Mouse (Mus musculus) forebrain, embryonic 16.5 days (tissue): ENCODE results near the gene Mgat4b. TPM values are rescaled to one million over a fixed set of nuclear protein-coding genes. Genes with fewer than 3 reads are reported as not detected.

Experiments used
- ATAC-seq: fragments of 200-750 bp; cut with Nextera tagmentation; 2 replicates; pipeline ENCODE4 v1.8.0; 2017; ENCODE audit warnings: mild to moderate bottlenecking, moderate library complexity
- H3K27ac ChIP-seq: fragments of 300-500 bp; sonication (generic); 2 replicates; pipeline ENCODE4 v1.5.1; 2014; ENCODE audit warnings: low read length, control low read depth
- H3K27me3 ChIP-seq: fragments of 300-500 bp; sonication (generic); replicated peaks from 2 replicates; pipeline ENCODE4 v1.6.1; 2014; ENCODE audit warnings: low read length; ENCODE audit not compliant: control insufficient read depth, insufficient read depth
- H3K36me3 ChIP-seq: fragments of 300-500 bp; sonication (generic); 2 replicates; pipeline ENCODE4 v1.6.1; 2014; ENCODE audit not compliant: control insufficient read depth, insufficient read depth
- H3K4me1 ChIP-seq: fragments of 300-500 bp; sonication (generic); replicated peaks from 2 replicates; pipeline ENCODE4 v1.6.1; 2014; ENCODE audit warnings: low read length; ENCODE audit not compliant: control insufficient read depth, insufficient read depth
- H3K4me2 ChIP-seq: fragments of 300-500 bp; sonication (generic); 2 replicates; pipeline ENCODE4 v1.6.1; 2014; ENCODE audit warnings: mild to moderate bottlenecking, low read length, control low read depth
- H3K4me3 ChIP-seq: fragments of 300-500 bp; sonication (generic); replicated peaks from 2 replicates; pipeline ENCODE4 v1.5.1; 2014; ENCODE audit warnings: mild to moderate bottlenecking, low read length, control low read depth
- H3K9ac ChIP-seq: fragments of 300-500 bp; sonication (generic); replicated peaks from 2 replicates; pipeline ENCODE4 v1.6.1; 2014; ENCODE audit warnings: low read depth, low read length, control low read depth
- H3K9me3 ChIP-seq: fragments of 300-500 bp; sonication (generic); 2 replicates; pipeline ENCODE4 v1.6.1; 2016; ENCODE audit warnings: low read length; ENCODE audit not compliant: control insufficient read depth
- WGBS: fragments of 180-500 bp; shearing (Covaris S2); extraction: QIAGEN DNeasy Blood & Tissue Kit; methylation state at CpG from one replicate; pipeline ENCODE4 v1.1.7; 2014; 5-methylcytosine and 5-hydroxymethylcytosine counted together
- polyA plus RNA-seq: library from polyadenylated mRNA; unstranded; fragments of >200 nt; fragmentation: Nextera tagmentation; extraction: Ambion mirVana; gene quantifications from 2 replicates; pipeline ENCODE4 v1.2.1, GENCODE M21; 2015

Mgat4b gene
- polyA plus RNA-seq, 1 experiment from 2014 or later = 30.6 TPM

GRCm38 (mm10) chr11:50210101-50210504 lies 587 bp upstream of the Mgat4b start:
- H3K4me1 ChIP-seq = peaks cover 19% of the 10 kb centered on the region
- peak overlapping the region; percentile 96 for H3K27ac ChIP-seq
- no peaks in the 10 kb centered on the region for H3K27me3 ChIP-seq
- peak overlapping the region; percentile 58 for H3K4me2 ChIP-seq
- H3K4me3 ChIP-seq = peak overlapping the region; percentile 94
- 0% methylated on average over 24 of the region's 24 CpGs for WGBS
- H3K9me3 ChIP-seq = no peaks in the 10 kb centered on the region
- ATAC-seq = peak; percentile 96
- H3K36me3 ChIP-seq = peaks cover 10% of the 10 kb centered on the region; the same call in 1 of the 2 replicates
- H3K9ac ChIP-seq = peak overlapping the region; percentile 90

DNA sequence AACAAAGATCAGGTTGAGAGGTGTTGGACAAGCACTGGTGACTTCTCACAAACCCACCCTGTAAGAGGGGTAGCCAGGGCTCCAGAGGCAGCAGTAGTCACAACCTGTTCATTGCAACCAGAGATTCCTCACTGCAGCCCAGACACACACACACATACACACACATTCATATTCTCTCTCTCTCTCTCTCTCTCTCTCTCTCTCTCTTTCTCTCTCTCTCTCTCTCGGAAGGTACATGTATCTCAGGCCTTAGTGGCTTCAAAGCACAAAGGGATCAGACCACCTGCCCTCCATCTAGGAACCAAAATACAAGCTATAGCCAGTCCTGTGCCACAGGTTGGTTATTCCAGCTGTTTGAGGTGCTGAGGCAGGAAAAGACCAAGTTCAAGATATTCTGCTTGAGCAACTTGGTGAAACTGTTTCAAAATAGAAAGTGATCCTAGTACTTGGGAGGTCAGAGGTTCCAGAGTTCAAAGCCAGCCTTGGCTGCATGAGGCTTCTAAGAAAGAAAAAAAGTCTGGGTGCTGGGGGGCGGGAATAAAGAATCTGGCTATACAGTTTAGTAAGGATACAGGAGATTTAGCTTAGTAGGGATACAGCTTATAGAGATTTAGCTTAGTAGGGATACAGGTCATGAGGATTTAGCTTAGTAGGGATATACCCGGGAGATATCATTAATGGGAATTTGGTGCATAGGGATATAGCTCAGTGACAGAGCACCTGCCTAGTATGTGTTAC lies 801 bp downstream of the Mgat4b start:
- Histone ChIP-seq H3K9ac (no peak overlapping the region), H3K27ac (no peak overlapping the region), H3K36me3 (peaks cover 5% of the 10 kb centered on the region; the same call in 1 of the 2 replicates), H3K27me3 (no peaks in the 10 kb centered on the region), H3K9me3 (no peaks in the 10 kb centered on the region), H3K4me2 (peak overlapping the region; percentile 58), H3K4me3 (peak overlapping the region; percentile 94; the same call in 1 of the 2 replicates), H3K4me1 (peaks cover 22% of the 10 kb centered on the region)
- ATAC-seq = no peak
- 95% methylated on average over 3 of the region's 3 CpGs for WGBS

GRCm38 (mm10) chr11:50212060-50212739 lies 1.5 kb downstream of the Mgat4b start:
- Histone ChIP-seq H3K27me3 (no peaks in the 10 kb centered on the region), H3K4me3 (no peak overlapping the region), H3K9me3 (no peaks in the 10 kb centered on the region), H3K4me2 (no peak overlapping the region), H3K4me1 (peaks cover 22% of the 10 kb centered on the region), H3K9ac (no peak overlapping the region), H3K36me3 (peaks cover 1% of the 10 kb centered on the region; the same call in 1 of the 2 replicates), H3K27ac (no peak overlapping the region)
- ATAC-seq = no peak
- WGBS = 75% methylated on average over 3 of the region's 3 CpGs

- no peak for ATAC-seq
- Histone ChIP-seq H3K9me3 (no peaks in the 10 kb centered on the region), H3K27ac (no peak overlapping the region), H3K4me2 (no peak overlapping the region), H3K9ac (no peak overlapping the region), H3K36me3 (no peaks in the 10 kb centered on the region), H3K4me1 (peaks cover 22% of the 10 kb centered on the region), H3K27me3 (no peaks in the 10 kb centered on the region), H3K4me3 (no peak overlapping the region)
- 68% methylated on average over 11 of the region's 11 CpGs for WGBS
These were observed 2.4 kb downstream of the Mgat4b start for GRCm38 (mm10) chr11:50212848-50213758.

- Histone ChIP-seq H3K36me3 (no peaks in the 10 kb centered on the region), H3K4me1 (peaks cover 12% of the 10 kb centered on the region), H3K9ac (no peak overlapping the region), H3K4me2 (no peak overlapping the region), H3K4me3 (no peak overlapping the region), H3K9me3 (no peaks in the 10 kb centered on the region), H3K27me3 (no peaks in the 10 kb centered on the region), H3K27ac (no peak overlapping the region)
- no peak for ATAC-seq
- WGBS = 91% methylated on average over 6 of the region's 6 CpGs
These were observed 3.9 kb downstream of the Mgat4b start for GRCm38 (mm10) chr11:50214631-50215030.

- ATAC-seq = no peak
- Histone ChIP-seq H3K27me3 (no peaks in the 10 kb centered on the region), H3K27ac (no peak overlapping the region), H3K4me2 (no peak overlapping the region), H3K4me3 (no peak overlapping the region), H3K36me3 (no peaks in the 10 kb centered on the region), H3K9ac (no peak overlapping the region), H3K4me1 (peaks cover 11% of the 10 kb centered on the region), H3K9me3 (no peaks in the 10 kb centered on the region)
- WGBS = 25% methylated on average over 9 of the region's 9 CpGs
These were observed 4.9 kb downstream of the Mgat4b start for GRCm38 (mm10) chr11:50215633-50216032.

DNA sequence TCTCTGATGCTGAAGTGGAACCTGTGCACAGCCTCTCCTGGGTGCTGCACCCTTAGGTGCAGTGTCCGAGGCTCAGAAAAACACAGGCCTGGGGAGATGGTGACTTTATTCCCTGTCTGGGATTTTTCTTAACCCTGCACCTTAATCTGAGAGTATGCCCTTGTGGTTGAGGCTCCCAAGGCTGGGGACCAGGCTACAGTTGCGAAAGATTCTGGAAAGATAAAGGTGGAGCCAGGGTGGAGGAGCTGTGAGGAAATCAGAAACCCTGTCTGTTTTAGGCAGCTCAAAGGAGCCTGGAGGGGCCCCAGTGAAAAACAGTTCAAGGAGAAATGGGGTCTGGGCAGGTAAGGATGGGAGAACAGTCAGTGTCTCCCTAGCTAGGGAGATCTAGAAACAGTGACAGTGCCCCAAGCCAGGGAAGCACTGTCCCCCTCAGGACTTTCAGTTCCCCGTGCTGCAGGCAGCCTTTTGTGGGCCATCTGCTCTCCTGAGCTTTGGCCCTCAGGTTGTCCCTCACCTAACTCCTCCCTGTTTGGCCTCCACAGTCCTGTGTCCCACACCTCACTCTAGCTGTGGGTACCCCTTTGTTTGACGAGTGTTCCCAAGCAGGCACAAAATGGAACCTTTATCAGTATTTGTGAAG lies 6.2 kb downstream of the Mgat4b start:
- ATAC-seq = no peak
- Histone ChIP-seq H3K9me3 (no peaks in the 10 kb centered on the region), H3K36me3 (no peaks in the 10 kb centered on the region), H3K4me1 (peaks cover 2% of the 10 kb centered on the region; the same call in 1 of the 2 replicates), H3K4me3 (no peak overlapping the region), H3K27me3 (no peaks in the 10 kb centered on the region), H3K4me2 (no peak overlapping the region), H3K9ac (no peak overlapping the region), H3K27ac (no peak overlapping the region)
- 78% methylated on average over 4 of the region's 4 CpGs for WGBS

GRCm38 (mm10) chr11:50217811-50218210 lies 7.1 kb downstream of the Mgat4b start:
- Histone ChIP-seq H3K27me3 (no peaks in the 10 kb centered on the region), H3K4me3 (no peak overlapping the region), H3K9ac (no peak overlapping the region), H3K9me3 (no peaks in the 10 kb centered on the region), H3K27ac (no peak overlapping the region), H3K36me3 (no peaks in the 10 kb centered on the region), H3K4me2 (no peak overlapping the region), H3K4me1 (peaks cover 4% of the 10 kb centered on the region)
- ATAC-seq = no peak
- 69% methylated on average over 4 of the region's 4 CpGs for WGBS
